Mouse (Mus musculus) small intestine, adult 2 months (tissue): ENCODE results near the gene Rab14.

Experiments
- CTCF ChIP-seq: fragments of 200-500 bp; IDR thresholded peaks from 2 replicates; pipeline ENCODE4 v1.5.1; 2012; ENCODE audit warnings: low read depth, mild to moderate bottlenecking, control low read depth, inconsistent platforms, low read length, moderate library complexity, mixed read lengths; ENCODE audit not compliant: insufficient replicate concordance, insufficient read length; ENCODE audit errors: extremely low read depth
- POLR2A ChIP-seq: fragments of 200-500 bp; IDR thresholded peaks from 2 replicates; pipeline ENCODE4 v1.6.1; 2012; ENCODE audit warnings: low read depth, mild to moderate bottlenecking, control low read depth, inconsistent platforms, low read length, moderate library complexity

DNA sequence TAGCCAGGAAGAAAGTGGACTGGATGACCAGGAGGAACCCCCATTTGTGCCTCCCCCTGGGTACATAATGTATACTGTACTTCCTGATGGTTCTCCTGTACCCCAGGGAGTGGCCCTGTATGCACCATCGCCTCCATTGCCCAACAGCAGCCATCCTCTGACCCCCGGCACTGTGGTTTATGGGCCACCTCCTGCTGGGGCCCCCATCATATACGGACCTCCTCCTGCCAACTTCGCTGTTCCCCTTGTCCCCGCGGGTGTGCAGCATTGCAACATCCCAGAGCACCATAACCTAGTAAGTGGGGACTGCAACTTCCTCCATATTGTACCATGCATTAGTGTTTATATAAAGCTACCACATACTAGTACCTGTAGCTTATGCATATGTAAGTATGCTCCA lies 47.7 kb downstream of the Rab14 start:
- no peak for TF ChIP-seq POLR2A
- TF ChIP-seq CTCF: no peak
